Mouse (Mus musculus) small intestine, adult 2 months (tissue): ENCODE data around the gene S1pr1.

Experiments used
- CTCF ChIP-seq: fragments of 200-500 bp; IDR thresholded peaks from 2 replicates; pipeline ENCODE4 v1.5.1; 2012; ENCODE audit warnings: low read depth, mild to moderate bottlenecking, control low read depth, inconsistent platforms, low read length, moderate library complexity, mixed read lengths; ENCODE audit not compliant: insufficient replicate concordance, insufficient read length; ENCODE audit errors: extremely low read depth
- POLR2A ChIP-seq: fragments of 200-500 bp; IDR thresholded peaks from 2 replicates; pipeline ENCODE4 v1.6.1; 2012; ENCODE audit warnings: low read depth, mild to moderate bottlenecking, control low read depth, inconsistent platforms, low read length, moderate library complexity

DNA sequence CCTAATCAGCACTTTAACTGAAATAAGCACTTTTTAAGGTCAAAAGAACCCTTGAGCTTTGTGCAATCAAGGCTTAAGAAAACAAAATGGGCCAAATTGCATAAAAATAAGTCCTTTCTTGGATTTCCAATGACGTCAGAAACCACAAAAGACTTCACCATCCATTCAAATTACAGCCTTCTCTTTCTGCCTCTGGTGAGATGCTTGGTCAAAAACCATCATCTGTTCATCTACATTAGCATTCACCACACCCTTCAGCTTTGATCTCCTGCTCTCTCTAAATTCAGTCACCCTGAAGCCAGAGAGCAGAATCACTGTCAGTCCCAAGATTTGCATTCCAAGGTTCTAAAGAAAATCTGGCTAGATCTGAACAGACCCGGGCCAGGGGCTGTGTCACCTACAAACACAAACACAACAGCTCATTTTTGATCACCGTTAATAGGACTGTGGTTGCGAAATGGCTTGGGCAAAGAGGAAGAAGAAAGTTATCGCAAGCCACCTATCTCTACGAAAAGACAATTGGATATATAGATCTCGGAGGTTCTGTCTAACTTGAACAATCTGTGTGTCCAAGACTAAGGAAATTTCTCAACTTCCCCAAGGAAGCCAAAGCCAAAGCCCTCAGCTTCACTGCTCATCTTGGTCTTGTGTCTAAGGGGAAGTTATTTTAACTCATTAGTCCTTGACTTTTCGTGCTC lies 19.5 kb downstream of the S1pr1 start:
- TF ChIP-seq CTCF (no peak), POLR2A (no peak)
